Mouse (Mus musculus) gastrocnemius, adult 2 months (tissue): ENCODE results near the gene Icam2. TPM values are rescaled to one million over a fixed set of nuclear protein-coding genes. Genes with fewer than 3 reads are reported as not detected.

Experiments
- DNase-seq: peaks from one replicate; pipeline ENCODE4 v3.0.0; 2022
- H3K27ac ChIP-seq: fragments of 200-600 bp; 2 replicates; pipeline ENCODE4 v1.8.1; 2022; ENCODE audit warnings: mild to moderate bottlenecking
- H3K4me3 ChIP-seq: fragments of 200-600 bp; 2 replicates; pipeline ENCODE4 v1.8.1; 2022; ENCODE audit warnings: mild to moderate bottlenecking, moderate library complexity
- CTCF ChIP-seq: fragments of 200-600 bp; IDR thresholded peaks from 2 replicates; pipeline ENCODE4 v1.8.1; 2022; ENCODE audit warnings: antibody characterized with exemption, mild to moderate bottlenecking, moderate library complexity
- intact Hi-C: fragments of 180-260 bp; cut with DNase I; formaldehyde crosslinking; loops from one replicate; pipeline ENCODE4 v1.15.1; 2025
- total RNA-seq, 2 experiments: library from RNA; stranded (reverse); gene quantifications; 2 replicates each; pipeline ENCODE4 v1.2.3; 2021

The Icam2 gene
- total RNA-seq, 2 experiments from 2014 or later, result 4.2 to 6.2 TPM

DNA sequence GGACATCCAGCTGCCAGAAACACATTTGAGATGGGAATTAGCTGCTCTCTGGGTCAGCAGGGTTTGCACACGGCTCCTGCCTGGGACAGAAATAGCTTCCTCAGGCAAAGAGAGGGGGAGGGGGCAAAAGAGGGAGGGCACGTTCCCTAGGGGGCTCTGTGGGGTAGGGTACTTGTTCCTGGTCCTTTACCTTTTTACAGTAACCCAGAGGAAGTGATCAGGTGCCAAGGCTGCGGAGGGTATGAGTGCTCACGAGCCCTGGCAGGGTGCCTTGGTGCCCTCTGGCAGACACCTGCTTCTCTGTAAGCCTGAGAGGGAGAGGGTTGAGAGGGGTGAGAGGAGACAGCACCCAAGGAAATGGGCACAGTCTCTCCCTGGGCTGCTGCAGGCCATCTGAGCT lies 55.4 kb downstream of the Icam2 start:
- DNase-seq, result peak; percentile 77
- intact Hi-C loops, result no loop called here
- Histone ChIP-seq H3K27ac (peak overlapping the region; percentile 93), H3K4me3 (peak overlapping the region; percentile 49)
- TF ChIP-seq CTCF, result no peak

- intact Hi-C loops, result no loop called here
- Histone ChIP-seq H3K27ac (peak overlapping the region; percentile 93), H3K4me3 (peak overlapping the region; percentile 41)
- DNase-seq, result no peak
- TF ChIP-seq CTCF, result peak; percentile 54
Observed at GRCm38 (mm10) chr11:106329682-106330081, 58.2 kb downstream of the Icam2 start.

GRCm38 (mm10) chr11:106329128-106329527 lies 58.7 kb downstream of the Icam2 start:
- intact Hi-C loops, result no loop called here
- H3K4me3 ChIP-seq, result peak overlapping the region; percentile 41
- no peak for DNase-seq
- H3K27ac ChIP-seq, result peak overlapping the region; percentile 93
- no peak for TF ChIP-seq CTCF

- intact Hi-C loops, result loop anchor here (1.0 kb wide), 1 partner anchor 38 kb away; no protein-coding TSS in a partner anchor
- no peak for TF ChIP-seq CTCF
- peak; percentile 84 for DNase-seq
- peak overlapping the region; percentile 93 for H3K27ac ChIP-seq
- H3K4me3 ChIP-seq, result peak overlapping the region; percentile 41
Observed at GRCm38 (mm10) chr11:106328521-106328920, 59.4 kb downstream of the Icam2 start.

Other genes starting within 250 kb of the Icam2 start
- gene Gm10840, start 227.2 kb downstream of the Icam2 start, total RNA-seq, result not detected
- 1 to 10 TPM; 1.3 to 1.7 TPM for gene Limd2, start 227.2 kb downstream of the Icam2 start, total RNA-seq
- gene Strada, start 185.9 kb downstream of the Icam2 start, total RNA-seq, result 10 to 100 TPM; 10.0 to 10.5 TPM
- gene Ccdc47, start 171.7 kb downstream of the Icam2 start, total RNA-seq, result 10 to 100 TPM; 68.3 to 78.9 TPM
- 10 to 100 TPM; 24.3 to 24.7 TPM for gene Ddx42, start 171.1 kb downstream of the Icam2 start, total RNA-seq
- 10 to 100 TPM; 21.9 to 22.3 TPM for gene Ftsj3, start 132.0 kb downstream of the Icam2 start, total RNA-seq
- 100 to 1,000 TPM; 121 to 132 TPM for gene Psmc5, start 131.9 kb downstream of the Icam2 start, total RNA-seq
- gene Smarcd2, start 115.1 kb downstream of the Icam2 start, total RNA-seq, result 10 to 100 TPM; 10.8 to 12.8 TPM
- gene Tcam1, start 111.4 kb downstream of the Icam2 start, total RNA-seq, result under 1 TPM; 0.08 TPM
- not detected for gene Gh, start 86.2 kb downstream of the Icam2 start, total RNA-seq
- gene Cd79b, start 73.3 kb downstream of the Icam2 start, total RNA-seq, result under 1 TPM; 0.28 to 0.64 TPM
- gene Scn4a, start 34.8 kb downstream of the Icam2 start, total RNA-seq, result 100 to 1,000 TPM; 439 to 468 TPM
- 1 to 10 TPM; 3.9 to 6.5 TPM for gene Prr29, start 22.6 kb downstream of the Icam2 start, total RNA-seq
- gene Ern1, start 99.8 kb upstream of the Icam2 start, total RNA-seq, result 1 to 10 TPM; 7.3 to 9.2 TPM
- gene Tex2, start 225.3 kb upstream of the Icam2 start, total RNA-seq, result 10 to 100 TPM; 59.2 to 65.5 TPM